Mouse (Mus musculus) neural tube, embryonic 13.5 days (tissue): ENCODE results near the gene Foxf2. TPM values are rescaled to one million over a fixed set of nuclear protein-coding genes. Genes with fewer than 3 reads are reported as not detected.

Experiments used
- ATAC-seq: fragments of 200-750 bp; cut with Nextera tagmentation; 2 replicates; pipeline ENCODE4 v1.8.0; 2017; ENCODE audit warnings: low read depth, mild to moderate bottlenecking, moderate TSS enrichment, moderate library complexity
- H3K27ac ChIP-seq: fragments of 300-500 bp; sonication (generic); replicated peaks from 2 replicates; pipeline ENCODE4 v1.5.1; 2015; ENCODE audit warnings: moderate library complexity, mild to moderate bottlenecking, inconsistent platforms
- H3K27me3 ChIP-seq: fragments of 300-500 bp; sonication (generic); 2 replicates; pipeline ENCODE4 v1.6.1; 2015; ENCODE audit warnings: mild to moderate bottlenecking, inconsistent platforms
- H3K36me3 ChIP-seq: fragments of 300-500 bp; sonication (generic); 2 replicates; pipeline ENCODE4 v1.6.1; 2015; ENCODE audit warnings: mild to moderate bottlenecking, inconsistent platforms
- H3K4me1 ChIP-seq: fragments of 300-500 bp; sonication (generic); replicated peaks from 2 replicates; pipeline ENCODE4 v1.6.1; 2015; ENCODE audit warnings: inconsistent platforms
- H3K4me2 ChIP-seq: fragments of 300-500 bp; sonication (generic); 2 replicates; pipeline ENCODE4 v1.6.1; 2015; ENCODE audit warnings: inconsistent platforms, mild to moderate bottlenecking, moderate library complexity
- H3K4me3 ChIP-seq: fragments of 300-500 bp; sonication (generic); 2 replicates; pipeline ENCODE4 v1.5.1; 2015; ENCODE audit warnings: mild to moderate bottlenecking, inconsistent platforms
- H3K9ac ChIP-seq: fragments of 300-500 bp; sonication (generic); 2 replicates; pipeline ENCODE4 v1.6.1; 2015; ENCODE audit warnings: moderate library complexity, mild to moderate bottlenecking, inconsistent platforms
- H3K9me3 ChIP-seq: fragments of 300-500 bp; sonication (generic); 2 replicates; pipeline ENCODE4 v1.6.1; 2016; ENCODE audit warnings: inconsistent platforms
- WGBS: fragments of 180-500 bp; shearing (Covaris S2); methylation state at CpG from one replicate; pipeline ENCODE4 v1.1.7; 2015; 5-methylcytosine and 5-hydroxymethylcytosine counted together
- microRNA-seq: library from miRNA; unstranded; fragments of <30 nt; microRNA quantifications from one replicate; pipeline ENCODE4, GENCODE M21; 2016
- polyA plus RNA-seq: library from polyadenylated mRNA; unstranded; fragments of >200 nt; fragmentation: Nextera tagmentation; extraction: Ambion mirVana; gene quantifications from 2 replicates; pipeline ENCODE4 v1.2.1, GENCODE M21; 2015

Foxf2 gene
- polyA plus RNA-seq, 1 experiment from 2014 or later, result 5.5 TPM

DNA sequence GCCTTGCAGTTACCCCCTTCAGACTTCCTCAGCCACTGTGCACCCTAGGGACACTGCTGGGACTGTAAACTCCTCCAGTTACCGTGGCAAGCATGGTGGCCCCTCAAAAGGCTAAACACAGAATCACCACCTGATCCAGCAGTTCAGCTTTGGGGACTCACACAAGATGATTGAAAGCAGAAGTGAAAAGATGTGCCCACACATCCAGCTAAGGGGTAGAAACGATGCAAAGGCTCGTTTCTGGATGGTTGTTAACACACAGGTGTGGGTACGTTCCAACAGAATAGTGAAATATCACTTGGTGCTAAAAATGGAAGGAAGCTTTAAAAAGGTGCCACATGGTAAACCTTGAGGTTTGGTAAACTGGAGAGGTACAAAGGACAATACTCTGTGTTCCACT is 32.6 kb downstream of the Foxf2 start:
- Histone ChIP-seq H3K4me3 (no peak overlapping the region), H3K9ac (no peak overlapping the region), H3K36me3 (no peaks in the 10 kb centered on the region), H3K4me1 (no peaks in the 10 kb centered on the region), H3K4me2 (no peak overlapping the region), H3K9me3 (no peaks in the 10 kb centered on the region), H3K27ac (no peak overlapping the region), H3K27me3 (peaks cover 7% of the 10 kb centered on the region)
- ATAC-seq, result no peak
- 85% methylated on average over 4 of the region's 4 CpGs for WGBS

DNA sequence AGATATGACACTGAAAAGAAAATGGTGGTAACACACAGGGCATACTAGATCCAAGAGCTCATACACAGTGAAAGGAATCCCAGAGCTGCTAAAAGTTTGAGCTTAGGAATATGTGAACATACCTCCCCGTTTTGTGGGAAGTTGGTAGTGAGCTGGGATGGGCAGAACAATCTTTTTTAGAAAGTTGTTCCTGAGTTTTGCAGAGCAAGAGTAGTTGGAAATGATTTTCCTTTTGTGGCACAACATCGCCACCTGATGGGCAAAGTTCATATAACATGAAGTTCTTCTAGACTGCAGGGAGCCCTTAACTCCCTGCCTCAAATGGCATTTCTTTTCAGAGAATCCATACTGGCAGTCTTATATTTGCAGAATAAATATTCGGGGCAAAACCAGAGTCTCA is 33.3 kb downstream of the Foxf2 start:
- Histone ChIP-seq H3K27me3 (peaks cover 7% of the 10 kb centered on the region), H3K4me1 (no peaks in the 10 kb centered on the region), H3K27ac (no peak overlapping the region), H3K4me3 (no peak overlapping the region), H3K9me3 (no peaks in the 10 kb centered on the region), H3K4me2 (no peak overlapping the region), H3K36me3 (no peaks in the 10 kb centered on the region), H3K9ac (no peak overlapping the region)
- ATAC-seq, result 0 out of 2 replicates have a peak, but pooled peaks have one; percentile 36
- 9% methylated on average over 3 of the region's 3 CpGs for WGBS

DNA sequence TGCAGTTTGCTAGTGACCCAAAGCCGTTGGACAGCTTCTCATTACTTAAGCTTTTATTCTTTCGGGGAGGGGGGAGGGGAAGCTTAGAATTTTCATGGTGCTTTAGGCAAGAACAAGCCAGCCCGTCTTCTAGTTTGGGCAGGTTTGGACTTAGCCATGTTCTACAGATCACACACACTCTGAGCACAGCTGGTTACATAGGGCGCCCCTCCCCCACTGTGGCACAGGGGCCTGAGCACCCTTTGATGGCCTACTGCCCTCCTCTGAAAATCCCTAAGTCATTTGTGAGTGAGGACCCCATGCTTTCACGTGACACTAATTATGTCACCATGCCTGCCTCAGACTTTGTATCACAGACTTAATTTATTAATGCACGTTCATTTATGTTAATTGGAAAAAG is 35.6 kb downstream of the Foxf2 start:
- Histone ChIP-seq H3K36me3 (no peaks in the 10 kb centered on the region), H3K27me3 (peaks cover 7% of the 10 kb centered on the region), H3K27ac (no peak overlapping the region), H3K9ac (no peak overlapping the region), H3K9me3 (no peaks in the 10 kb centered on the region), H3K4me3 (no peak overlapping the region), H3K4me1 (no peaks in the 10 kb centered on the region), H3K4me2 (no peak overlapping the region)
- no peak for ATAC-seq
- 60% methylated on average over 6 of the region's 6 CpGs for WGBS

DNA sequence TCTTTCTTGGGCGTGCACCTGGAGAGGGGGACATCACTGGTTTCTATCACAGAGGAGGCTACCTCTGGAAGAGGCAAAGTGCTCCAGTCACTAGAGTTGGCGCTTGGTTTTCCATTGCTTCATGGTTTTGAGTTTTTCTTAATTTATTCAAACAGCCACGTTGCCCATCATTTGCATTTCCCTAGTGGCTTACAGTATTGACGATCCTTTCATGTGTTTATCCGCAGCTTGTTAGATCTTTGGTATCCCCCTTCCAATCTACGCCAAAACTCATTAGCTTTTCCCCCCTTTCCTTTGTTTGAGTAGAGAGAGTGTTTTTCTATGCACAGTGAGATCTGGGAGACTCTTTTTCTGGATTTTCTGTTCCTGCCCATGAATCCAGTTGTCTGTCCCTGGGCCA is 39.8 kb downstream of the Foxf2 start:
- H3K4me1 ChIP-seq, result no peaks in the 10 kb centered on the region
- H3K27me3 ChIP-seq, result 0 out of 2 replicates have a peak, but pooled peaks cover 2% of the 10 kb centered on the region
- H3K27ac ChIP-seq, result no peak overlapping the region
- no peaks in the 10 kb centered on the region for H3K36me3 ChIP-seq
- no peak overlapping the region for H3K9ac ChIP-seq
- H3K4me2 ChIP-seq, result no peak overlapping the region
- H3K9me3 ChIP-seq, result no peaks in the 10 kb centered on the region
- WGBS, result 61% methylated on average over 6 of the region's 6 CpGs
- ATAC-seq, result no peak
- no peak overlapping the region for H3K4me3 ChIP-seq

DNA sequence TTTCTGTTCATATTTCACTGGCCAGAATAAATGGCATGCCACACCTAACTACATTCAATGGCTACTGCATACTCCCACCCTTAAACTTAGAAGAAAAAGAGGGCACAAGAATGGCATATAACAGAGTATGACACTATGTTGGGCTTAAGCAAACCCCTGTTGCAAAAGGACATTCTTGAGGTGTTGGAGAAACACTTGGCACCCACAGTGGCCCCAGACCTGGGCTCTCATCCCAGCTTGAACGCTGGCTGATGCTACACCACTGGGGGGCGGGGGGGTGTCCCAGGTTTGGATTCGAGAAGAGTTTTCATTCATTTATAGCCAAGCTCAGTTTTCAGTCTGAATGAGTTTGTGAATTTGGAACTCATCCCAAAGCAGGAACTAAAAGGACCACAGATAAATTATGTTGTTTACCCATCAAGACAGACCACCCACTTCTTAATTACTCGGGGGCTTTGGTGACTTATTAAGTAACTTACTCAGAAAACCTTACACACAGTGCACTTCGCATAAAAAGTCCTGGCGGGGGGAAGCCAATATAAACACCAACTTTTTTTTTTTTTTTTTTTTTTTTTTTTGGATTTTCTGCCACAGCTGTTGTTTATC is 42.4 kb downstream of the Foxf2 start:
- no peak for ATAC-seq
- Histone ChIP-seq H3K4me1 (no peaks in the 10 kb centered on the region), H3K9me3 (no peaks in the 10 kb centered on the region), H3K4me2 (no peak overlapping the region), H3K27me3 (no peaks in the 10 kb centered on the region), H3K36me3 (no peaks in the 10 kb centered on the region), H3K4me3 (no peak overlapping the region), H3K9ac (no peak overlapping the region), H3K27ac (no peak overlapping the region)
- 69% methylated on average over 6 of the region's 6 CpGs for WGBS

DNA sequence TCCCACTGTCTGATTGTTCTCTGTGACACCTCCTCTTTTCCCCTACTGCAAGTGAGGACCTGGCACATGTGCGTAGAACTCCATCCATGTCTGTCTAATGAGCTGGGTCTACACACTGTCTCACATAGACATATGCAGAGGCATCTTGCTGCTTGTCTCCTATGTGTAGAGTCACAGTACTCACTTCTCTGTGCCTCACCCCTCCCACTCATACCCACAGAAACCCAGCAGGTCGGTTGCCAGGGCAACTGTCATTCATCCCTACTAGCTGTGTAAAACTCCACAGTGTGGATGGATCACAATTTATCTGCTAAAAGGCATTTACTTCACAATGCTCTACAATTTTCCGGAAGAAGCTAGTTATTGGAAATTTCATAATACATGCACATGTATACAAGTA is 46.5 kb downstream of the Foxf2 start:
- Histone ChIP-seq H3K4me3 (no peak overlapping the region), H3K4me2 (no peak overlapping the region), H3K9me3 (no peaks in the 10 kb centered on the region), H3K27me3 (no peaks in the 10 kb centered on the region), H3K9ac (no peak overlapping the region), H3K36me3 (no peaks in the 10 kb centered on the region), H3K4me1 (no peaks in the 10 kb centered on the region), H3K27ac (no peak overlapping the region)
- no peak for ATAC-seq
- 76% methylated on average over 3 of the region's 3 CpGs for WGBS

Small RNA genes within 50 kb of the gene (microRNA-seq; reads per million reads assigned to microRNA genes)
- not detected for gene Gm27516

Other genes starting within 250 kb of the Foxf2 start
- gene Foxq1, start 69.7 kb upstream of the Foxf2 start, polyA plus RNA-seq, result 2.3 and 2.5 TPM in 2 replicates
- gene A530084C06Rik, start 66.5 kb upstream of the Foxf2 start, polyA plus RNA-seq, result not detected in 2 replicates
- gene Foxc1, start 180.8 kb downstream of the Foxf2 start, polyA plus RNA-seq, result 2.4 and 2.6 TPM in 2 replicates